Mouse (Mus musculus) myocyte (in vitro differentiated cells): ENCODE measurements at regions not wholly inside any gene's neighbourhood (a gene's known extent, or its start where the extent isn't known, plus 50 kb on each side); places are given as distances from the start of the nearest gene placed in this dataset.

Experiments used
- CEBPB ChIP-seq: IDR thresholded peaks from 2 replicates; pipeline ENCODE4 v1.6.1; 2011; ENCODE audit warnings: mild to moderate bottlenecking, moderate library complexity; ENCODE audit not compliant: poor library complexity, insufficient read depth, severe bottlenecking
- MAX ChIP-seq: IDR thresholded peaks from one replicate; pipeline ENCODE4 v1.6.1; 2011; ENCODE audit warnings: low read depth, mild to moderate bottlenecking, control low read depth
- POLR2A ChIP-seq: IDR thresholded peaks from one replicate; pipeline ENCODE4 v1.6.1; 2011; ENCODE audit warnings: low read depth, mild to moderate bottlenecking, control low read depth, moderate library complexity; ENCODE audit not compliant: insufficient read length
- POLR2AphosphoS2 ChIP-seq: IDR thresholded peaks from one replicate; pipeline ENCODE4 v1.6.1; 2011; ENCODE audit warnings: low read depth, control low read depth; ENCODE audit not compliant: insufficient read length
- TCF12 ChIP-seq: IDR thresholded peaks from one replicate; pipeline ENCODE4 v1.6.1; 2011; ENCODE audit warnings: mild to moderate bottlenecking, control low read depth; ENCODE audit not compliant: poor library complexity, insufficient read depth, severe bottlenecking
- TCF3 ChIP-seq: IDR thresholded peaks from one replicate; pipeline ENCODE4 v1.6.1; 2011; ENCODE audit warnings: low read depth, control low read depth; ENCODE audit not compliant: insufficient read length
- USF1 ChIP-seq: IDR thresholded peaks from one replicate; pipeline ENCODE4 v1.6.1; 2011; ENCODE audit warnings: low read depth, mild to moderate bottlenecking, control low read depth, moderate library complexity

DNA sequence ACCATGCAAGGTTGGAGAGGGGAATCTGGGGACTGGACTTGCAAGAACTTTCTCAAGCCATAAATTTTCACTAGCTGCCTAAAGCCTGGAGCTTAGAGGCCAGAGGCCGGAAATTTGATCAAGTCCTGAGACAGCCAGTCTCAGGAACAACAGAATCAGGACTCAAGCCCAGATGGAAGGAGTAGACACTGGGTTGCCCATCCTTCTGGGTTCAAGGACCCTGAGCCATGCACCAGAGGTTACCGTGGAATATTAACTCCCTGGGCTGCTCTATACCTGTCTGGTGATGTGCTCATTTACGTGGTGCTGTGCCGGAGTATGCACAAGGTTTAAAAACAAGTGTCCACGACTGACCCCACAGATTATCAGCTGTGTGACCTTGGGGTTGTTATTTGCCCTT lies 145.1 kb downstream of the Efnb1 start:
- TF ChIP-seq CEBPB (no peak), POLR2A (no peak), POLR2AphosphoS2 (no peak), TCF3 (no peak), USF1 (no peak), TCF12 (no peak), MAX (no peak)
